Mouse (Mus musculus) lung, adult 2 months (tissue): ENCODE data around the gene Slc45a1. TPM values are rescaled to one million over a fixed set of nuclear protein-coding genes. Genes with fewer than 3 reads are reported as not detected.
"Not testable (repeated sequence)": the region's sequence is repeated elsewhere in the genome, so short reads cannot be mapped to it uniquely, and the experiment has no call there.

ENCODE experiments used
- DNase-seq: peaks from one replicate; pipeline ENCODE4 v3.0.0; 2022
- H3K4me1 ChIP-seq: fragments of 200-500 bp; 2 replicates; pipeline ENCODE4 v1.6.1; 2011; ENCODE audit warnings: low read length; ENCODE audit not compliant: control insufficient read depth, insufficient read depth
- H3K4me3 ChIP-seq: fragments of 200-500 bp; replicated peaks from 2 replicates; pipeline ENCODE3; 2011; ENCODE audit warnings: low read depth, mild to moderate bottlenecking, control low read depth, low read length; ENCODE audit errors: extremely low read depth
- CTCF ChIP-seq: fragments of 200-500 bp; IDR thresholded peaks from 2 replicates; pipeline ENCODE4 v1.5.1; 2011; ENCODE audit warnings: mild to moderate bottlenecking, low read length, control low read depth; ENCODE audit not compliant: insufficient read depth
- POLR2A ChIP-seq: fragments of 200-500 bp; IDR thresholded peaks from 2 replicates; pipeline ENCODE4 v1.6.1; 2011; ENCODE audit warnings: low read depth, mild to moderate bottlenecking, control low read depth, low read length, borderline replicate concordance; ENCODE audit errors: extremely low read depth
- WGBS: fragments of 180-500 bp; shearing (Covaris S2); methylation state at CpG from one replicate; pipeline ENCODE4 v1.1.7; 2018; 5-methylcytosine and 5-hydroxymethylcytosine counted together
- polyA plus RNA-seq: library from polyadenylated mRNA; depleted of rRNA; stranded (reverse); fragments of >200 nt; gene quantifications from 2 replicates; pipeline ENCODE4 v1.2.3, GENCODE M21; 2012

Slc45a1 gene
- polyA plus RNA-seq, 1 experiment: not detected

- no peak overlapping the region for H3K4me3 ChIP-seq
- H3K4me1 ChIP-seq: no peaks in the 10 kb centered on the region
- no peak for TF ChIP-seq POLR2A
- no peak for DNase-seq
- WGBS: 80% methylated on average over 12 of the region's 12 CpGs
Measured at GRCm38 (mm10) chr4:150615251-150616028, 36.5 kb downstream of the Slc45a1 start.

DNA sequence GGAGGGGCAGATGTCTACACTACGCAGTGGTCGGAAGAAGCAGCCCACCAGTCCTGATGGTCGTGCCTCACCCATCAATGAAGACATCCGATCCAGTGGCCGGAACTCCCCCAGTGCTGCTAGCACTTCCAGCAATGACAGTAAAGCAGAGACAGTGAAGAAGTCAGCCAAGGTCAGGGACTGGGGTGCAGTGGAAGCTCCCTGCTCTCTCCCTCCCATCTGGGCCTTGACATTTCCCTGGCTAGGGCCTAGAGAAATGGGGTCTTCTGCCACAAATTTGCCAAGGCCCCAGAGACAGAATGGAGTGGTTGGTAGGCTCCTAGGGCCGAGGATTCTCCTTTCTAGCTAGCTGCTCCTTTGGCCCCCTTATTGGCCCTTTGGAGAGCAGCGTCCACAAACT is 38.3 kb downstream of the Slc45a1 start:
- no peaks in the 10 kb centered on the region for H3K4me1 ChIP-seq
- WGBS: 85% methylated on average over 7 of the region's 7 CpGs
- DNase-seq: no peak
- TF ChIP-seq POLR2A (no peak), CTCF (no peak)
- no peak overlapping the region for H3K4me3 ChIP-seq

GRCm38 (mm10) chr4:150608670-150609069 is 43.3 kb downstream of the Slc45a1 start:
- 94% methylated on average over 3 of the region's 3 CpGs for WGBS
- TF ChIP-seq POLR2A: no peak
- TF ChIP-seq CTCF: no peak
- peaks cover 12% of the 10 kb centered on the region; the same call in 1 of the 2 replicates for H3K4me1 ChIP-seq
- no peak overlapping the region for H3K4me3 ChIP-seq
- DNase-seq: no peak

- no peak for DNase-seq
- no peak for TF ChIP-seq CTCF
- TF ChIP-seq POLR2A: no peak
- WGBS: 62% methylated on average over 3 of the region's 3 CpGs
- H3K4me1 ChIP-seq: peaks cover 12% of the 10 kb centered on the region; the same call in 1 of the 2 replicates
- no peak overlapping the region for H3K4me3 ChIP-seq
Measured at GRCm38 (mm10) chr4:150606449-150607161, 45.4 kb downstream of the Slc45a1 start.

GRCm38 (mm10) chr4:150605804-150606203 is 46.2 kb downstream of the Slc45a1 start:
- TF ChIP-seq POLR2A (no peak), CTCF (no peak)
- Histone ChIP-seq H3K4me1 (peaks cover 12% of the 10 kb centered on the region; the same call in 1 of the 2 replicates), H3K4me3 (no peak overlapping the region)
- 84% methylated on average over 3 of the region's 3 CpGs for WGBS
- DNase-seq: no peak

- no peak for DNase-seq
- Histone ChIP-seq H3K4me3 (no peak overlapping the region), H3K4me1 (peaks cover 17% of the 10 kb centered on the region)
- no peak for TF ChIP-seq POLR2A
- no peak for TF ChIP-seq CTCF
- 96% methylated on average over 1 of the region's 1 CpGs for WGBS
Measured at GRCm38 (mm10) chr4:150603366-150604061, 48.5 kb downstream of the Slc45a1 start.

GRCm38 (mm10) chr4:150601489-150601888 is 50.5 kb downstream of the Slc45a1 start:
- WGBS: 80% methylated on average over 10 of the region's 10 CpGs
- no peak for DNase-seq

GRCm38 (mm10) chr4:150600503-150600902 is 51.5 kb downstream of the Slc45a1 start:
- not testable (repeated sequence) for DNase-seq, H3K4me3 ChIP-seq
- H3K4me1 ChIP-seq: peaks cover 25% of the 10 kb centered on the region
- WGBS: 90% methylated on average over 2 of the region's 2 CpGs

More at GRCm38 (mm10) chr4:150601489-150601888, 50.5 kb downstream of the Slc45a1 start:
- TF ChIP-seq CTCF (no peak), POLR2A (no peak)
- Histone ChIP-seq H3K4me3 (no peak overlapping the region), H3K4me1 (peaks cover 24% of the 10 kb centered on the region)

- WGBS: 42% methylated on average over 3 of the region's 3 CpGs
- TF ChIP-seq POLR2A: no peak
- no peak for TF ChIP-seq CTCF
- H3K4me1 ChIP-seq: peaks cover 25% of the 10 kb centered on the region
- no peak overlapping the region for H3K4me3 ChIP-seq
- DNase-seq: no peak
Measured at GRCm38 (mm10) chr4:150599119-150599992, 52.6 kb downstream of the Slc45a1 start.

GRCm38 (mm10) chr4:150598686-150599085 is 53.3 kb downstream of the Slc45a1 start:
- no peak for TF ChIP-seq POLR2A
- no peak for TF ChIP-seq CTCF
- H3K4me3 ChIP-seq: no peak overlapping the region
- DNase-seq: no peak
- H3K4me1 ChIP-seq: peaks cover 26% of the 10 kb centered on the region
- WGBS: 29% methylated on average over 1 of the region's 1 CpGs
